Mouse (Mus musculus) thymus, adult 2 months (tissue): Measurements from ENCODE around the gene Fam53b.

Experiments
- CTCF ChIP-seq: fragments of 200-500 bp; IDR thresholded peaks from 2 replicates; pipeline ENCODE4 v1.5.1; 2012; ENCODE audit warnings: mild to moderate bottlenecking, control low read depth, low read length, moderate library complexity, borderline replicate concordance; ENCODE audit not compliant: control insufficient read depth, poor library complexity, insufficient read depth; ENCODE audit errors: extremely low read depth
- POLR2A ChIP-seq: fragments of 200-500 bp; IDR thresholded peaks from 2 replicates; pipeline ENCODE4 v1.6.1; 2012; ENCODE audit warnings: mild to moderate bottlenecking, low read length, control low read depth, moderate library complexity; ENCODE audit not compliant: control insufficient read depth, poor library complexity, insufficient read depth; ENCODE audit errors: extremely low read depth

GRCm38 (mm10) chr7:132681831-132682230 is 131.9 kb downstream of the Fam53b start:
- TF ChIP-seq POLR2A (no peak), CTCF (no peak)
